Mouse (Mus musculus) heart, embryonic 10.5 days (tissue): Measurements from ENCODE around the gene Dctpp1. TPM values are rescaled to one million over a fixed set of nuclear protein-coding genes. Genes with fewer than 3 reads are reported as not detected.
"Not testable (repeated sequence)": the region's sequence is repeated elsewhere in the genome, so short reads cannot be mapped to it uniquely, and the experiment has no call there.

ENCODE experiments used
- DNase-seq: peaks from one replicate; pipeline ENCODE4 v3.0.0-alpha.2; 2017; ENCODE audit warnings: low spot score
- H3K27ac ChIP-seq: fragments of 300-500 bp; sonication (generic); 2 replicates; pipeline ENCODE4 v1.5.1; 2016; ENCODE audit warnings: mild to moderate bottlenecking
- H3K27me3 ChIP-seq: fragments of 300-500 bp; sonication (generic); 2 replicates; pipeline ENCODE4 v1.6.1; 2016; ENCODE audit warnings: mild to moderate bottlenecking; ENCODE audit not compliant: poor library complexity, insufficient read depth, severe bottlenecking
- H3K36me3 ChIP-seq: fragments of 300-500 bp; sonication (generic); 2 replicates; pipeline ENCODE4 v1.6.1; 2016; ENCODE audit warnings: mild to moderate bottlenecking, moderate library complexity
- H3K4me1 ChIP-seq: fragments of 300-500 bp; sonication (generic); 2 replicates; pipeline ENCODE4 v1.6.1; 2016; ENCODE audit warnings: mild to moderate bottlenecking
- H3K4me3 ChIP-seq: fragments of 300-500 bp; sonication (generic); 2 replicates; pipeline ENCODE4 v1.5.1; 2016; ENCODE audit warnings: mild to moderate bottlenecking, moderate library complexity
- H3K9me3 ChIP-seq: fragments of 300-500 bp; sonication (generic); 2 replicates; pipeline ENCODE4 v1.6.1; 2016; ENCODE audit warnings: mild to moderate bottlenecking, moderate library complexity
- WGBS: fragments of 180-500 bp; shearing (Covaris S2); methylation state at CpG from one replicate; pipeline ENCODE4 v1.1.7; 2016; 5-methylcytosine and 5-hydroxymethylcytosine counted together
- polyA plus RNA-seq: library from polyadenylated mRNA; unstranded; fragments of >200 nt; fragmentation: Nextera tagmentation; extraction: Ambion mirVana; gene quantifications from 2 replicates; pipeline ENCODE4 v1.2.1, GENCODE M21; 2016

The Dctpp1 gene
- polyA plus RNA-seq, 1 experiment from 2014 or later = 262 TPM

DNA sequence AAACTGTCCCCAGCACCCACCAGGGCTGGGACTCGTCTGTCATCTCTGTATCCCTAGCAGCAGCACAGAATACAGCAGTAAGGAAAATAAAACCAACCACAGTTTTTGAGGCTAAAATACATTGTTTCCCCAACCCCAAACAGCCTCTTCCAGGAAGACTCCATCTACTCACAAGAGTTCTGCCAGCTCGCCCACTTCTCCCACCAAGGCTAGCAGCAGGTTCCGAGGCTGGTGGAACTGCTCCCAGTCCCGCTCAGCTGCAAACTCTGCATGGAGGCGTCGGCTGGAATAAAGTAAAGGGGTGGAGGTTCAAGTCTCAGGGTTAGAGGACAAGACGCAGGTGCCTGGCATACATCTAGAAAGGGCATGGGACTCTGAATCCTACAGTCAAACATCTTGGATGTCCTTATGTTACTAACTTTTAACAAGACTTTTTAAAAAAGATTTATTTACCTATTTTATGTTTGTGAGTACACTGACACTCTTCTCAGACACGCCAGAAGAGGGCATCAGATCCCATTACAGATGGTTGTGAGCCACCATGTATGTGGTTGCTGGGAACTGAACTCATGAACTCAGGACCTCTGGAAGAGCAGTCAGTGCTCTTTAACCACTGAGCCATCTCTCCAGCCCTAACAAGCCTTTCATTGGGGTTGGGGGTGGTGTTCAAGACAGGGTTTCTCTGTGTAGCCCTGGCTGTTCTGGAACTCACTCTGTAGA lies 1.2 kb downstream of the Dctpp1 start:
- Histone ChIP-seq H3K4me3 (peak overlapping the region; percentile 76), H3K36me3 (peaks cover 22% of the 10 kb centered on the region), H3K27me3 (no peaks in the 10 kb centered on the region), H3K4me1 (peaks cover 27% of the 10 kb centered on the region), H3K27ac (no peak overlapping the region), H3K9me3 (no peaks in the 10 kb centered on the region)
- 70% methylated on average over 8 of the region's 8 CpGs for WGBS
- DNase-seq = no peak

DNA sequence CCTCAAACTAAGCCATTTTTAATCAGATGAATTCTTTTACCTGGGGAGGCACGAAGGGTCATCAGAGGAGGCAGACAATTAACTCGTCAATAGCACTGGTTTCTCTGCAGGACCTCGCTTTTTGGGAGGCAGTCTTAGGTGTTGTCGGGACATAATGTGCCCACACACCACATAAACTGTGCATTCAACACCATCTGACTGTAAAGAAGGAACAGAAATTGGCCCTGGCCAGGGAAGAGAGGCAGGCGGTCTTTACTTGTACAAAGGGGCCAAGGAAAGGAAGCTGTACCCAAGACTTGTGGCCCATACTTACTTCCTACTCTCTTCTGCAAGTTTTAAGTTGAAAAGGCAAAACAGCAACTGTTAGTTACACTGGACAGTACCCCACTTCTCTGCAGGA lies 4.0 kb downstream of the Dctpp1 start:
- DNase-seq = no peak
- Histone ChIP-seq H3K4me1 (peaks cover 34% of the 10 kb centered on the region), H3K27me3 (no peaks in the 10 kb centered on the region), H3K4me3 (no peak overlapping the region), H3K36me3 (peaks cover 32% of the 10 kb centered on the region), H3K9me3 (no peaks in the 10 kb centered on the region), H3K27ac (no peak overlapping the region)
- 88% methylated on average over 5 of the region's 5 CpGs for WGBS

DNA sequence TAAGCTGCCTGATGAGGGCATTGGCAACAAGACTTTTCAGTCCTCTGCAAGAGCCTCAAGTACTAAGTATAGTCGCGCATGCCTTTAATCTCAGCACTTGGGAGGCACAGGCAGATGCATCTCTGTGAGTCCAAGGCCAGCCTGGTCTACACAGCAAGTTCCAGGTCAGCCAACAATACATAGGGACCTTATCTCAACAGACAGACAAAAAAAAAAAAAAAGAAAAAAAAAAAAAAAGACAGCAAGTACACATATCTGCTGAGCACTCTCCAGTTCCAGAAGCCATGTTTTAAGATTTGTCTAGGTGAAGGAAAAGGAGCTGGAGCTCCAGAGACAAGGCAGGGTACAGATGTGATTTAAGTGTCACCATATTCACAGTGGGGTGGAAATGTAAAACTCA lies 4.5 kb downstream of the Dctpp1 start:
- DNase-seq = no peak
- H3K27ac ChIP-seq = no peak overlapping the region

DNA sequence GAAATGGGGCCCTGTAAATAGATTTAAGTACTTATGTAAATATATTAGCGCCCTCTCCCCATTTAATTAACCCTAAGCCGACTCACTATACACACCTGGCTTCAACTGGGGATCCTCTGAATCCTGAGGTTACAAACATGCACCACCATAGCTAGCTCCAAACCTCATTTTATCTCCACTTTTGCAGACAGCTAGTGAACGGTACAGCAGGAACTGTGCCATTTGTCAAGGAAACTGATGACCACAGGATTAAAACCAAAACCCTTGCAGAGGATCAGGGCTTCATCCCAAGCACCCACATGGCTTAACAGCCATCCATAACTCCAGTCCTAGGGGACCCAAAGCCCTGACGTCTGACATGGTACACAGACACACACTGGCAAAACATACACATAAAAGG lies 5.5 kb downstream of the Dctpp1 start:
- WGBS = 30% methylated on average over 4 of the region's 4 CpGs
- H3K36me3 ChIP-seq = peaks cover 34% of the 10 kb centered on the region

More for the DNA sequence above, 4.5 kb downstream of the Dctpp1 start:
- H3K27me3 ChIP-seq = no peaks in the 10 kb centered on the region
- H3K9me3 ChIP-seq = no peaks in the 10 kb centered on the region
- H3K4me3 ChIP-seq = no peak overlapping the region
- peaks cover 34% of the 10 kb centered on the region for H3K36me3 ChIP-seq
- WGBS = 86% methylated on average over 2 of the region's 2 CpGs
- peaks cover 29% of the 10 kb centered on the region for H3K4me1 ChIP-seq

DNA sequence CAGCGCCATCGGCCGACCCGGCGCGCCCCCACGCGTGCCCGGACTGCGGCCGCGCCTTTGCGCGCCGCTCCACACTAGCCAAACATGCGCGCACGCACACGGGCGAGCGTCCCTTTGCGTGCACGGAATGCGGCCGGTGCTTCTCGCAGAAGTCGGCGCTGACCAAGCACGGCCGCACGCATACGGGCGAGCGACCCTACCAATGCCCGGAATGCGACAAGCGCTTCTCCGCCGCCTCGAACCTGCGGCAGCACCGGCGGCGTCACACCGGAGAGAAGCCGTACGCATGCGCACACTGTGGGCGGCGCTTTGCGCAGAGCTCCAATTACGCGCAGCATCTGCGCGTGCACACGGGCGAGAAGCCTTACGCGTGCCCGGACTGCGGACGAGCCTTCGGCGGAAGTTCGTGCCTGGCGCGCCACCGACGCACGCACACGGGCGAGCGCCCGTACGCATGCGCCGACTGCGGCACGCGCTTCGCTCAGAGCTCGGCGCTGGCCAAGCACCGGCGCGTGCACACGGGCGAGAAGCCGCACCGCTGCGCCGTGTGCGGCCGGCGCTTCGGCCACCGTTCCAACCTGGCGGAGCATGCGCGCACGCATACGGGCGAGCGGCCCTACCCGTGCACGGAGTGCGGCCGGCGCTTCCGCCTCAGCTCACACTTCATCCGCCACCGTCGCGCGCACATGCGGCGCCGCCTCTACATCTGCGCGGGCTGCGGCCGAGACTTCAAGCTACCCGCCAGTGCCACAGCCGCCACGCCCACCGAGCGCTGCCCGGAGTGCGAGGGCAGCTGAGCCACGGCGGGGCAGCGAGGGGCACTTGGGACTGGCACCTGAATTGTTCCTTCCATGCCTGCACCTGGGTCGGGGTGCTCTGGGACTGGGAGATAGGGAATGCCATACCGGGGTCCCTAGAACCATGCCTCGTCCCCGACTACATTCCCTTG lies 6.4 kb downstream of the Dctpp1 start:
- peak overlapping the region; percentile 73 for H3K4me3 ChIP-seq
- H3K27me3 ChIP-seq = no peaks in the 10 kb centered on the region
- H3K4me1 ChIP-seq = peaks cover 21% of the 10 kb centered on the region
- 1% methylated on average over 136 of the region's 136 CpGs for WGBS
- peaks cover 43% of the 10 kb centered on the region for H3K36me3 ChIP-seq
- H3K27ac ChIP-seq = peak overlapping the region; percentile 87
- no peaks in the 10 kb centered on the region for H3K9me3 ChIP-seq
- peak; percentile 97 for DNase-seq

More for the DNA sequence above, 5.5 kb downstream of the Dctpp1 start:
- peaks cover 28% of the 10 kb centered on the region for H3K4me1 ChIP-seq
- H3K27ac ChIP-seq = peak overlapping the region; percentile 87
- H3K9me3 ChIP-seq = no peaks in the 10 kb centered on the region
- DNase-seq = no peak
- no peaks in the 10 kb centered on the region for H3K27me3 ChIP-seq
- H3K4me3 ChIP-seq = peak overlapping the region; percentile 73

DNA sequence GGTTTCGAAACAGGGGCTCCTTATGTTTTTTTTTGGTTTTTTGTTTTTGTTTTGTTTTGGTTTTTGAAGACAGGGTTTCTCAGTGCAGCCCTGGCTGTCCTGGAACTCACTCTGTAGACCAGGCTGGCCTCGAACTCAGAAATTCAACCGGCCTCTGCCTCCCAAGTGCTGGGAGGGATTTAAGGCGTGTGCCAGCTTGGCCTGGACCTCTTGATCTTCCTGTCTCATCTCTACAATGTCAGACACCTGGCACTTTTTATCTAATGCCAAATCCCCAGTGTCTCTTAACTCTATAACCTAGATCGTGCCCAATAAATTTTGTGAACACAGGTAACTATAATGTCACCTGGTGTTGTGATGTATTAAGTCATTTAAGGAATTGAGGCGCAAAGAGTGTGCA lies 7.2 kb downstream of the Dctpp1 start:
- Histone ChIP-seq H3K4me1 (peaks cover 15% of the 10 kb centered on the region), H3K27me3 (no peaks in the 10 kb centered on the region), H3K27ac (peak overlapping the region; percentile 87), H3K9me3 (no peaks in the 10 kb centered on the region), H3K4me3 (peak overlapping the region; percentile 73), H3K36me3 (peaks cover 45% of the 10 kb centered on the region)
- WGBS = 79% methylated on average over 6 of the region's 6 CpGs
- no peak for DNase-seq

DNA sequence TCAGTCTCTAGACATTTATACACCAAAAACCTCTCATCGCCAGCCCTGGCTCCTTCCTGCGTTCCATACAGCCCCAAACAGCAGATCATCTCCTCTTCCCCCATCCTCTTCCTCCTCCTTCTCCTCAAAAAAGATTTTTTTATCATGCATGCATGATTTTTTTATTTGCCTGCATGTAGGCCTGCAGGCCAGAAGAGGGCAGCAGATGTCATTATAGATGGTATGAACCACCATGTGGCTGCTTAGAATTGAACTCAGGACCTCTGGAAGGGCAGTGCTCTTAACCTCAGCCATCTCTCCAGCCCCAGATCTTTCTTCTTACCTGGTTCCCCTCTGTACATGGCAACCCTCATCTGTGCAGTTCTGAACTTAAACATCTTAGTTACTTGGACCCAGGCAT lies 8.1 kb downstream of the Dctpp1 start:
- Histone ChIP-seq H3K4me1 (peaks cover 15% of the 10 kb centered on the region), H3K9me3 (no peaks in the 10 kb centered on the region), H3K27me3 (no peaks in the 10 kb centered on the region), H3K36me3 (peaks cover 45% of the 10 kb centered on the region), H3K4me3 (no peak overlapping the region; the same call in 1 of the 2 replicates), H3K27ac (no peak overlapping the region)
- 85% methylated on average over 2 of the region's 2 CpGs for WGBS
- DNase-seq = no peak

DNA sequence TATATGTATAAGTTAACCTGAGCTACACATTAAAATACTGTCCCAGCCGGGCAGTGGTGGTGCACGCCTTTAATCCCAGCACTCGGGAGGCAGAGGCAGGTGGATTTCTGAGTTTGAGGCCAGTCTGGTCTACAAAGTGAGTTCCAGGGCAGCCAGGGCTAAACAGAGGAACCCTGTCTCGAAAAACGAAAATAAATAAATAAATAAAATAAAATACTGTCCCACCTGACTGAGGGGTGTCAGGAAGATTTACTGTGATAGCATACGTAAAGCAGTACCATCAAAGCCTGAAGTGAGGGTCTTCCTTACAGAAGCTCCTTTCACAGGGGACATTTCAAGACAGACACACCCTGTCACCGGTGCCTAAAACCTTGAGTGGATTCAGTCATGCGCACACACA lies 10.0 kb downstream of the Dctpp1 start:
- WGBS = 91% methylated on average over 8 of the region's 8 CpGs
- peaks cover 46% of the 10 kb centered on the region; the same call in 1 of the 2 replicates for H3K36me3 ChIP-seq
- not testable (repeated sequence) for H3K9me3 ChIP-seq, H3K4me3 ChIP-seq, H3K27ac ChIP-seq, DNase-seq, H3K27me3 ChIP-seq
- H3K4me1 ChIP-seq = peaks cover 28% of the 10 kb centered on the region

DNA sequence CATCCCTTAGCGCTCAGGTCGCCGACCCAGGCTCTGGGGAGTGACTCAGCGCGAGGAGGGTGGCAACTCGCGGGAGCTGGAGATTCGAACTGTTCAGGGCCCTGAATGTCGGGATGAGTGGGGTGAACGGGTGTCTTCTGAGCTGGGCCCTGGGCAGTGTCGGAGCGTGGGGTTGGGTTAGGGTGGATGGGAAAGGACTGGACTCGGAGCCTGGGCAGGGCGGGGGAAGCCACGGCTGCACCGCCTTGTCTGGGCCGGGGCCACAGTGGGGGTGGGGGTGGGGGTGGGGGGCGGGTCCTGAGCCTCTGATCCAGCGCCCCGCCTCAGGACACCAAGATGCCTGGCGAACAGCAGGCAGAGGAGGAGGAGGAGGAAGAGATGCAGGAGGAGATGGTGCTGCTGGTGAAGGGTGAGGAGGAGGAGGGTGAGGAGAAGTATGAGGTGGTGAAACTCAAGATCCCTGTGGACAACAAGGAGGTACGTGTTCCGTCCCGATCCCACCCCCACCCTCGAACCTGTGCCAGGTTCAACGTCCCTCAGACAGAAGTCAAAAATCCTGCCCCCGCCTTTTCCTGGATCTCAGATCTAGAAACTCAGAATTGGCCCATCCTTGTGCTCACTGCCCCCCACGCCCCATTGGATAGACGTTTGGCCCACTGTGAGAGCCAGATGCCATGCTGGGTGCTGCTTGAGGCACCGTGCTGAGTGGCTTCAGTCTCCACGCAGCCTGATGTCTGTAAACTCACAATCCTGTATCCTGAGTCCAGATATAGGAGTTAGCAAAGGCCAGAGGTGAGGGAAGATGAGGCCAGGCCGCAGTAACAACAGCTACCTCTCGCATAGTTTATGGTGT lies 15.6 kb downstream of the Dctpp1 start:
- no peaks in the 10 kb centered on the region for H3K27me3 ChIP-seq
- H3K4me3 ChIP-seq = peak overlapping the region; percentile 89
- DNase-seq = no peak
- H3K4me1 ChIP-seq = peaks cover 34% of the 10 kb centered on the region
- no peaks in the 10 kb centered on the region for H3K9me3 ChIP-seq
- peak overlapping the region; percentile 97 for H3K27ac ChIP-seq
- WGBS = 15% methylated on average over 31 of the region's 33 CpGs
- peaks cover 32% of the 10 kb centered on the region; the same call in 1 of the 2 replicates for H3K36me3 ChIP-seq

DNA sequence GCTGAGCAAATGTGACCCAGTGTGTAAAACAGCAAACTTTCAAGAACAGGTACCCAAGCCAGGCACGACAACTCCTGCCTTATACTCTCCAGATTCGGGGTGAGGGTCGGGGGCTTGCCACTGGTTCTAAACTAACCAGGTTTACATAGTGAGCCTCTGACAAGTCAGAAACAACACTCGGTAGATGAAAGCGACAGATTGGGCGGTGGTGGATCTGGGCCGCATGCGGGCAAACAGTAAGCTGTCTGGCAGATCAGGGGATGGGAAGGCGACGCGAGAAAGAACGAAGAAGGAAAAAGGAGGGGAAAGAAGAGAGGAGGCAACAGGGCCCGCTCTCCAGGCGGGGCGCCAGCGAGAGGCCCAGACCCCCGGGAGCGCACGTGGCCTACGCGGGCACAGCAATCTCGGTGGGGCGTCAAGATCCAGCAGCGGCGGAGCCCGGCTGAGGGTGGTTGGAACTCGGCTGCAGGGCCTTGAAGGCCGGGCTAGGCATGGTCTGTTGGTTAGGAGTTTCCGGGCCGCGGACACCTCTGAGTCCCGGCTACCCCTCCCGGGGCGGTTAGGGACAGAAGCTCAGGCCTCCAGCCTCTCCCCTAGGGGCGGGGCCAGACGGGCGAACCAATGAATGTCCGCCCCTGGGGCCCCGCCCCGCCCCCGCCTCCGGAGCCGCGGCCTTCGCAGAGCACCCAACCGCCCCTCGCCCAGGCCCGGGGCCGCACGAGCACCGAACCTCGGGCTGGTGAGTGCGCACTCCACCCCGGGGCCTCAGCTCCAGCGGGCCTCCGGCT lies 16.4 kb downstream of the Dctpp1 start, which contains the start of gene Zfp771:
Gene Zfp771, plus strand, starts transcription at position 405 of the 788 bp plus-strand sequence.
- H3K9me3 ChIP-seq = no peaks in the 10 kb centered on the region
- peak within 1 kb of the TSS; percentile 89 for H3K4me3 ChIP-seq
- peaks cover 34% of the 10 kb centered on the region for H3K4me1 ChIP-seq
- H3K27me3 ChIP-seq = no peaks in the 10 kb centered on the region
- peak within 1 kb of the TSS; percentile 97 for H3K27ac ChIP-seq
- DNase-seq = peak; percentile 97
- peaks cover 25% of the 10 kb centered on the region; the same call in 1 of the 2 replicates for H3K36me3 ChIP-seq
- WGBS = 1% methylated on average over 56 of the region's 56 CpGs

DNA sequence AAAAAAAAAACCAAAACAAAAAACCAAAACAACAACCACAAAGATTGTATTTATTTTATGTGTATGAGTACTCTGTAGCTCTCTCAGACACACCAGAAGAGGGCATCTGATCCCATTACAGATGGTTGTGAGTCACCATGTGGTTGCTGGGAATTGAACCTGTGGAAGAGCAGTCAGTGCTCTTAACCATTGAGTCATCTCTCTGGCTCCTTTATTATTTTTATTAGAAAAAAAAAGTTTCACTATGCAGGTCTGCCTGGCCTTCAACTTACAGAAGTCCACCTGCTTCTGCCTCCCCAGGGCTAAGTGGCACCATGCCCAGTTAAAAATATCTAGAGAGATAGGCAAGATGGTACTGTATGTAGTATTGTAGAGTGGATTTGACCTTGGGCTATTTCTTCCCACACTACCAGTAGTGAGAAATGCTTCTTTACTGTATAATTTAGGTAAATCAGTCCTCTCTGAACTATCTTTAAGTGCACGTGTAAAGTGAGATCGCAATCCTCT lies 17.1 kb downstream of the Dctpp1 start:
- Histone ChIP-seq H3K36me3 (peaks cover 32% of the 10 kb centered on the region), H3K27ac (peak overlapping the region; percentile 97), H3K4me3 (peak overlapping the region; percentile 89), H3K9me3 (no peaks in the 10 kb centered on the region), H3K4me1 (peaks cover 34% of the 10 kb centered on the region), H3K27me3 (no peaks in the 10 kb centered on the region)
- no peak for DNase-seq
- WGBS = 31% methylated on average over 2 of the region's 2 CpGs
